Mouse (Mus musculus) midbrain, embryonic 14.5 days (tissue): ENCODE measurements around the gene Apol8. TPM values are rescaled to one million over a fixed set of nuclear protein-coding genes. Genes with fewer than 3 reads are reported as not detected.

Experiments used
- ATAC-seq: fragments of 200-750 bp; cut with Nextera tagmentation; 2 replicates; pipeline ENCODE4 v1.8.0; 2017; ENCODE audit warnings: moderate number of reproducible peaks, moderate library complexity; ENCODE audit not compliant: low FRiP score, low TSS enrichment
- DNase-seq: peaks from one replicate; pipeline ENCODE4 v3.0.0-alpha.2; 2015
- H3K27ac ChIP-seq: fragments of 300-500 bp; sonication (generic); replicated peaks from 2 replicates; pipeline ENCODE4 v1.5.1; 2014; ENCODE audit warnings: mild to moderate bottlenecking, low read depth, low read length, moderate library complexity
- H3K27me3 ChIP-seq: fragments of 300-500 bp; sonication (generic); 2 replicates; pipeline ENCODE4 v1.6.1; 2014; ENCODE audit warnings: low read length, control low read depth, mixed read lengths; ENCODE audit not compliant: control insufficient read depth, insufficient read depth
- H3K36me3 ChIP-seq: fragments of 300-500 bp; sonication (generic); 2 replicates; pipeline ENCODE4 v1.6.1; 2014; ENCODE audit warnings: low read length, control low read depth; ENCODE audit not compliant: control insufficient read depth, insufficient read depth
- H3K4me1 ChIP-seq: fragments of 300-500 bp; sonication (generic); 2 replicates; pipeline ENCODE4 v1.6.1; 2014; ENCODE audit warnings: mild to moderate bottlenecking, antibody characterized with exemption, low read length, control low read depth; ENCODE audit not compliant: control insufficient read depth, insufficient read depth
- H3K4me2 ChIP-seq: fragments of 300-500 bp; sonication (generic); 2 replicates; pipeline ENCODE4 v1.6.1; 2014; ENCODE audit warnings: mild to moderate bottlenecking, low read length, moderate library complexity
- H3K4me3 ChIP-seq: fragments of 300-500 bp; sonication (generic); replicated peaks from 2 replicates; pipeline ENCODE4 v1.5.1; 2014; ENCODE audit warnings: low read depth, low read length
- H3K9ac ChIP-seq: fragments of 300-500 bp; sonication (generic); replicated peaks from 2 replicates; pipeline ENCODE4 v1.6.1; 2014; ENCODE audit warnings: mild to moderate bottlenecking, low read length, moderate library complexity
- H3K9me3 ChIP-seq: fragments of 300-500 bp; sonication (generic); 2 replicates; pipeline ENCODE4 v1.6.1; 2016; ENCODE audit warnings: low read length, control low read depth, mixed read lengths; ENCODE audit not compliant: control insufficient read depth
- WGBS: fragments of 180-500 bp; shearing (Covaris S2); extraction: QIAGEN DNeasy Blood & Tissue Kit; methylation state at CpG from one replicate; pipeline ENCODE4 v1.1.7; 2014; 5-methylcytosine and 5-hydroxymethylcytosine counted together
- polyA plus RNA-seq: library from polyadenylated mRNA; unstranded; fragments of >200 nt; fragmentation: Nextera tagmentation; extraction: Ambion mirVana; gene quantifications from 2 replicates; pipeline ENCODE4 v1.2.1, GENCODE M21; 2014

The Apol8 gene
- polyA plus RNA-seq, 1 experiment from 2014 or later, result 0.11 TPM

DNA sequence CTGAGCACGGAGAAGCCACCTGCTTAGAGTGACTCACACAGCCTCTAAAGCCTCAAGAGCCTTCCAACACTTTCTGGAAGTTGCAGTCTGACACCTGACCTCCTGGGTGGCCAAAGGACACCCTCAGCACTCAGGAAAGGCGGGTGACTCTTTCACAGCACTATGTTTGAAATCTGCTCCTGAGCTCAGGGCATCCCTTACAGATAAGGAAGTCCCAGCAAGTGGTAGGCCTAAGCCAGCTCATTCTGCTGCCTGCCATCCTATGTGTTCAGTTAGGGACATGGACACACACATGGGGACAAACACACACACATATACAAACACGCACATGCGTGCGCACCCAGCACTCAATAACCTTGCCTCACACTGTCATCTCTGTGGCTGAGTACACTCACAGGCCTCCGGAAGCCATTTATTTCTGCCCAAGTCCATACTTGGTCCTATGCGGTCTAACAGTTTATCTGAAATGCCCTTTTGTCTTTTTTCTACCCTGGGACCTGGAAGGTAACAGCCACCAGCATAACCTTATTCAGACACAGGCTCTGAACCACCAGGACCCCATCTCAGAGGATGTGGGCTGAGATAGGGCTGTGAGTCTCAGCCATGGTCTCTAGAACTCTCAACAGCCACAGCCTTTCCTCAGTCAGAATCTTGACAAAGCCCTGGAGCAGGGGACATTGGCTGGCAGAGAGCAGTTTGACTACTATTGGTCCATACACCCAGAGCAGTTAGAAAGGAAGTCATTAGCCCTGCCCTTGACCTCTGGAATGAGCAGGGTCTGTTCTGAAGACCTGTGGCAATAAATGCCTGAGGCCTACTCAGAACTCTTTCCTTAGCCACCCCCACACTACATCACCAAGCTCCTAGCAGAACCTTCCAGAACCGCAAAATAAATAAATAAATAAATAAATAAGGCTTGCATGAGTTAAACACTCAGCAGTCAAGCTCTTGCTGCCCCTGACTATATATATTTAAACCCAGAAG, 43.0 kb upstream of the Apol8 start:
- Histone ChIP-seq H3K9ac (no peak overlapping the region), H3K36me3 (peaks cover 10% of the 10 kb centered on the region; the same call in 1 of the 2 replicates), H3K9me3 (no peaks in the 10 kb centered on the region), H3K27ac (no peak overlapping the region; the same call in 1 of the 2 replicates), H3K27me3 (no peaks in the 10 kb centered on the region), H3K4me2 (no peak overlapping the region), H3K4me1 (0 out of 2 replicates have a peak, but pooled peaks cover 5% of the 10 kb centered on the region), H3K4me3 (no peak overlapping the region)
- 92% methylated on average over 8 of the region's 8 CpGs for WGBS
- DNase-seq (no peak), ATAC-seq (no peak)

DNA sequence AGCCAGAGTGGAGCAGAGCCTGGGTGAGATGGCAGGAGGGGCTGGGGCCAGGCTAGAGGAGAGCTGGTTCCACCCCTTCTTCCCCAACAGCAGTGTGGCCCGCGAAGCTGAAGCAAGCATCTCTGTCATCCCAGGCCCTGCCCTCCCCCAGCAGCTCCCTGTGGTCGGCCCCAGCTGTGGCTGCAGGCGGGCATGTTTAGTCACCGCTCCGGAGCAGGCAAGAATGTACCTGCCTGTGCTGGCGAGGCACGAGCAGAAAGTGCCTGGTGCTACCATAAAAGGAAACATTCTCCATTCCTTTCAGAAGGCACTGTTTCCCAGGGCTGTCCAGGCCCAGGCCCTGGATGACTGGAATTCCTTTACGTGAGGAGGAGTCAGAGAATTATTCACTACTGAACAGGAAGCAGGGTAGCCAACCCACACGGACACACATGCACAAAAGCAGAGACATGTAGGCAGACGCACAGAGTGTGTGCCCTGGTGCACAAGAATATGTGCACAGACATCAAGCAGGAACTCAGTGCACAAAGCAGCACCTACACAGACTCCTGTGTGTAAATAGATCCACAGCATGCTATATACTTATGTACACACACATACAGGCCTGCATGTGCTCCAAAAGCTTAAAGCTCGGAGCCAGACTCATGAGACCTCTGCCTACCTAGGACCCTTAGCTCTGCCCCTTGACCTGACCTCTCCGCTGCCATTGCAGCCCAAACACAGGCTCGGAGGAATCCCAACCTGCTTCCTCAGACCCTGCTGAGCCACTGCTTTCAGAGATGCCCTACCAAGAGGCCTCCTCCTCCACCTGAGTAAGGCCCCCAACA, 42.1 kb upstream of the Apol8 start:
- no peaks in the 10 kb centered on the region for H3K9me3 ChIP-seq
- no peaks in the 10 kb centered on the region for H3K27me3 ChIP-seq
- no peak overlapping the region for H3K4me3 ChIP-seq
- no peak for ATAC-seq
- 0 out of 2 replicates have a peak overlapping the region, but pooled peaks have one; percentile 29 for H3K9ac ChIP-seq
- 0 out of 2 replicates have a peak, but pooled peaks cover 5% of the 10 kb centered on the region for H3K4me1 ChIP-seq
- H3K4me2 ChIP-seq, result no peak overlapping the region
- peaks cover 11% of the 10 kb centered on the region; the same call in 1 of the 2 replicates for H3K36me3 ChIP-seq
- 30% methylated on average over 14 of the region's 14 CpGs for WGBS
- peak overlapping the region; percentile 64 for H3K27ac ChIP-seq
- DNase-seq, result no peak

DNA sequence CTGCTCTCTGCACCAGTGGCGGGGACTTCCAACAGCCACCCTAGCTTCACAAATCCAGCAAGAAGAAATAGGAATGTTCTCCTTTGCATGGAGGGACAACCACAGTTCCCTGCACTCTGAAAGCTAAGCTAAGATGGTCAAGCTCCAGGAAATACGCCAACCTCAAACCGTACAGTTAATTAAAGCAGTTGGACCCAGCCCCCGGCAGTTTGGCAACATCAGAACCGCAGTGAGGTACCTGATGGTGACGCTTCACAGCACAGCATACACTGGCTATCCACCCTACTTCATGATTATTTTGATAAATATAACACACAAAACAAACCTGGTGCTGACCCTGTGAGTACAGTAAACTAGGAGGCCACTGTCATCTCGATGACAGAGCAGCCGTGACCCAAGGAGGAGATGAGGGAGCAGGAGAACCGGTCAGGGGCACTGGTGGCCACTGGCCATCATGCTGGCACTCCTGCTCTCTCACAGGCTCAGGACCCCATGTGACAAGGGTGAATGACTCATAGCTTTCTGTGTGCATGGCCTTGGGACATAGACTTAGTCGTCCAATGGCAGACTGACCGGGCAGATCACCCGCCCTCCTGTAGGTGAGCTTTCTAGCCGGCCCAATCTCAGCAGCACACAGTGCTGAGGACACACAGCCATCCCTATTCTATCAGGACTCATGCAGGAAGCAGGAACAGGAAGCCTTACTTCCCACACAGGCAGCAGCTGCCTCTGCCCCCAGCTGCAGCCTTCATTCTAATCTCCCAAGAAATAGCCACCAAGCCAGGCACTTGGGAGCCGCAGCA, 41.0 kb upstream of the Apol8 start:
- Histone ChIP-seq H3K27ac (peak overlapping the region; percentile 32; the same call in 1 of the 2 replicates), H3K36me3 (0 out of 2 replicates have a peak, but pooled peaks cover 11% of the 10 kb centered on the region), H3K9ac (no peak overlapping the region), H3K4me1 (0 out of 2 replicates have a peak, but pooled peaks cover 5% of the 10 kb centered on the region), H3K27me3 (no peaks in the 10 kb centered on the region), H3K4me2 (no peak overlapping the region), H3K4me3 (no peak overlapping the region), H3K9me3 (no peaks in the 10 kb centered on the region)
- ATAC-seq (no peak), DNase-seq (no peak)
- WGBS, result 90% methylated on average over 14 of the region's 14 CpGs

DNA sequence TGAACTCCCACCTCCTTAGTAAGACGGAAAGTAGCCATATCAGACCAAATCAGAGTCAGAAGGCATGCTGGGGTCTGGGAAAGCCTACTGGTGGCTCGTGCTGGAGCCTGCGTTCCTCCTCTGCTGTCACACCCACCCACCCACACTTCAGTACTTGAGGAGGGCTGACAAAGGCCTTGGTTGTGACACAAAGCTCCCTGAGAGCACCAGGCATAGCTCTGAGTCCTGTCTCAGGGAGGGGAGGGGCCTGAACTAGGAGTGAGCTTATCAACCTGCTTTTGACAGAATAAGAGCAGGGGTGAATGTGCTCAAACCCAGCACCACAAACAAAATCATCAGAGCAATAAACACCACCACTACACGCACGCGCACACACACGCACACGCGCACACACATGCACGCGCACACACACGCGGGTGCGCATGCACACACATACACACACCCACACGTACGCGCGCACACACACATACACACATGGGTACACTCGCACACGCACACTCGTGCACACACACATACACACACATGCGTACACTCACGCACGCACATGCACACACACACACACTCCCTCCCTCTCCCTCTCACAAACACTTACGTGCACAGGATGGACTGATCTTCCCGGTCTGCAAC, 39.7 kb upstream of the Apol8 start:
- Histone ChIP-seq H3K4me1 (0 out of 2 replicates have a peak, but pooled peaks cover 5% of the 10 kb centered on the region), H3K9me3 (no peaks in the 10 kb centered on the region), H3K36me3 (peaks cover 8% of the 10 kb centered on the region; the same call in 1 of the 2 replicates), H3K4me2 (no peak overlapping the region), H3K27ac (no peak overlapping the region), H3K4me3 (no peak overlapping the region), H3K27me3 (no peaks in the 10 kb centered on the region), H3K9ac (no peak overlapping the region)
- ATAC-seq (no peak), DNase-seq (no peak)
- 95% methylated on average over 26 of the region's 26 CpGs for WGBS

DNA sequence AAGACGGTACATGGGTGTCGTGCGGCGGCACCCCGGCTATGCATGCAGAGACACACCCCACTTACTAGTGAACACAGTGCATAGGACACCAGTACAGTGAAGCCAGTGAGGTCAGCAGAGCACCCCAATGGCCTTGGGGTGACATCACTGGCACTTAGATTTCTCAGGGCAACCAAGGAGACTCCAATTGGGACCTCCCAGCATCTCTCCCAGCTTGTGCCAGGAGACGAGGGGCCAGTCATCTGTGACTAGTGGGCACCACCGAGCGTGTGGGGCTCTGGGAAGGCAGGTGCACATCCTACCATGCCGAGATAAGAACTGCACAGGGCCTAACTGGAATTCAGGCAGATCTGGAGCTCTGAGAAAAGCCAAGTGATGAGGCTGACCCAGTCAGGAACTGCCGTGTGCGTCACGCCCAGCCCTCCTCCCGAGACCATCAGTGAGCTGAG, 38.1 kb upstream of the Apol8 start:
- H3K4me1 ChIP-seq, result 0 out of 2 replicates have a peak, but pooled peaks cover 5% of the 10 kb centered on the region
- no peak overlapping the region for H3K4me3 ChIP-seq
- DNase-seq (no peak), ATAC-seq (no peak)
- 92% methylated on average over 13 of the region's 13 CpGs for whole genome bisulfite sequencing
- no peaks in the 10 kb centered on the region for H3K27me3 ChIP-seq
- H3K36me3 ChIP-seq, result peaks cover 22% of the 10 kb centered on the region
- no peak overlapping the region for H3K4me2 ChIP-seq
- H3K9ac ChIP-seq, result no peak overlapping the region
- no peak overlapping the region for H3K27ac ChIP-seq
- no peaks in the 10 kb centered on the region for H3K9me3 ChIP-seq

DNA sequence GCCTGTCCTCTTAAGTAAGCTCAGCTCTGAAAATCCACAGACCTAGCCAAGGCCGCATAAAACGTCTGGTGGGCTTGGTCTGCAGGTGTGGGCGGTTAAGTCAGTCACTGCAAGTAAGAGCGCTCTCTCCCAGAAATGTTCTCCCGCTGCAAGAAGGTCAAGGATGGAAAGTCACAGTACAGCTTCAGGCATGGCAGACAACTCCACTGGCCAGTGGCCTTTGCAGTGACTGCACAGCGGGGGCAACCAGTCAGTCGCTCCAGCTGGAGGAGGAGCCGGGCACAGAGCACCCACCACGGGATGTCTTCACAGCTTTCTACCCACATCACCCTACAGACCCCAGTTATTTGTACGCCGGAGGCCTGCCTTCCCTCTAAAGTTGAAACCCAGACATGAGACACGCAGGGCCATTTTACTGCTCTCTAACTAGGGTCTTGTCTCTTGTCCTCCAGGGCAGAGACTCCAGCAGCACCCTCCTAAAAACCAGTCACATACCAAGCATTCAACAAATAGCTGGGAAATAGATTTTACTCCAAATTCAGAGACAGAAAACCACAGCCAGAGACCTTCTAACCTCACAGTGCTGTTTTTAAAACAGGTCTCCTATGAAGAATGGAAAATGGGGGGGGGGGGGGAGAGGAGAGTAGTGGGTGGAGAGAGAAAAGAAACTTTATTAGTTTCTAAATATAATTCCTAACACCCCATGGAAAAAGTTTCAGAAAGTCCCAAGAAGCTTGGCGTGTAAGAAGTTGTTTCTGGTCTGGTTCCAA, 37.5 kb upstream of the Apol8 start:
- Histone ChIP-seq H3K4me1 (0 out of 2 replicates have a peak, but pooled peaks cover 5% of the 10 kb centered on the region), H3K4me3 (no peak overlapping the region), H3K27ac (no peak overlapping the region), H3K36me3 (peaks cover 29% of the 10 kb centered on the region), H3K4me2 (no peak overlapping the region), H3K9ac (no peak overlapping the region), H3K27me3 (no peaks in the 10 kb centered on the region), H3K9me3 (no peaks in the 10 kb centered on the region)
- 94% methylated on average over 13 of the region's 13 CpGs for WGBS
- ATAC-seq, result no peak
- DNase-seq, result no peak

DNA sequence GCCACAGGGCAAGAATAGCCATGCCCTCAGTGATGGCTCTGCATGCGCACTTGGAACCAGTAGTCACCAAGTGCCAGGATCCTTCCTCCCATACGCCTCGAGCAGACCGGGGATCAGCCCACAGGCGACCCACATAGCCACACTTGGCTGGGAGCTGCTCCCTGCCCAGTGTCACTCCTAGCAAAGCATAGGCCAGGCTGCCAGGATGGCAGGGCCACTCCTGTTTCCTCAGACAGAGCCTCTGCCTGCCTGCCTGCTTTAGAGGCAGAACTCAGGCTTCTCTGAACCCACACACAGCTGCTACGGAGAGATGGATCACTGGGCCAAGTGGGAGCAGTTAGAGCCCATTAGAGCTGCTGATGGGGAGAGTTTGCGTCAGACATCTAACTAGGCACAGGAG, 36.8 kb upstream of the Apol8 start:
- H3K4me2 ChIP-seq, result no peak overlapping the region
- H3K27me3 ChIP-seq, result no peaks in the 10 kb centered on the region
- WGBS, result 97% methylated on average over 7 of the region's 7 CpGs
- H3K4me1 ChIP-seq, result 0 out of 2 replicates have a peak, but pooled peaks cover 2% of the 10 kb centered on the region
- H3K36me3 ChIP-seq, result peaks cover 36% of the 10 kb centered on the region
- H3K27ac ChIP-seq, result no peak overlapping the region
- H3K9ac ChIP-seq, result no peak overlapping the region
- DNase-seq (no peak), ATAC-seq (no peak)
- H3K9me3 ChIP-seq, result no peaks in the 10 kb centered on the region
- no peak overlapping the region for H3K4me3 ChIP-seq
